Mouse (Mus musculus): ENCODE data around the gene D330020A13Rik.

D330020A13Rik gene

GRCm38 (mm10) chr6:120301137-120301536 lies 7.0 kb downstream of the D330020A13Rik start:
- peak in 1 of 2 experiments; percentile 32 for DNase-seq (ENCODE audit: low spot score in 2 of 2)

GRCm38 (mm10) chr6:120302755-120303316 lies 8.7 kb downstream of the D330020A13Rik start:
- peak in 1 of 2 experiments; percentile 7 for DNase-seq (ENCODE audit: low spot score in 2 of 2)

GRCm38 (mm10) chr6:120306859-120307594 lies 12.9 kb downstream of the D330020A13Rik start:
- DNase-seq (ENCODE audit: low spot score in 2 of 2): no peak

- DNase-seq (ENCODE audit: low spot score in 2 of 2): no peak
Measured at GRCm38 (mm10) chr6:120309338-120309737, 15.2 kb downstream of the D330020A13Rik start.

- no peak for DNase-seq (ENCODE audit: low spot score in 2 of 2)
Measured at GRCm38 (mm10) chr6:120309787-120310186, 15.6 kb downstream of the D330020A13Rik start.

GRCm38 (mm10) chr6:120312443-120312842 lies 18.3 kb downstream of the D330020A13Rik start:
- DNase-seq (ENCODE audit: low spot score in 2 of 2): no peak

GRCm38 (mm10) chr6:120318303-120318940 lies 24.3 kb downstream of the D330020A13Rik start:
- DNase-seq (ENCODE audit: low spot score in 2 of 2): no peak

- DNase-seq (ENCODE audit: low spot score in 2 of 2): no peak
Measured at GRCm38 (mm10) chr6:120319129-120319528, 25.0 kb downstream of the D330020A13Rik start.

GRCm38 (mm10) chr6:120320369-120320768 lies 26.2 kb downstream of the D330020A13Rik start:
- no peak for DNase-seq (ENCODE audit: low spot score in 2 of 2)

GRCm38 (mm10) chr6:120324295-120324927 lies 30.2 kb downstream of the D330020A13Rik start:
- peak; percentile 26 to 50 for DNase-seq (ENCODE audit: low spot score in 2 of 2)

- no peak for DNase-seq (ENCODE audit: low spot score in 2 of 2)
Measured at GRCm38 (mm10) chr6:120332351-120332750, 38.2 kb downstream of the D330020A13Rik start.

- no peak for DNase-seq (ENCODE audit: low spot score in 2 of 2)
Measured at GRCm38 (mm10) chr6:120343992-120344391, 49.8 kb downstream of the D330020A13Rik start.
